1 mouse cellular context compared by ENCODE assay signal in genomic region chr19:3862713-3863112, GRCm38 (mm10).
TF ChIP-seq lines count a peak whose summit lies in the region.

No protein-coding gene starts in this region.

TF ChIP-seq in MEL, 35 proteins besides CTCF, POLR2A, EP300 and RAD21:
- no peak for TF ChIP-seq ETS1 (IDR thresholded peaks at IDR 0.05; ENCODE audit: low read depth, low read length)
- TF ChIP-seq MAX (IDR thresholded peaks at IDR 0.05; ENCODE audit: low read length): no peak
- no peak for TF ChIP-seq CHD1 (IDR thresholded peaks at IDR 0.05; ENCODE audit: low read depth, low read length)
- no peak for TF ChIP-seq CHD2 (IDR thresholded peaks at IDR 0.05; ENCODE audit: low read length)
- no peak for TF ChIP-seq KAT2A (conservative IDR thresholded peaks at IDR 0.05; ENCODE audit: low read depth, low read length)
- no peak for TF ChIP-seq SMC3 (IDR thresholded peaks at IDR 0.05; ENCODE audit: low read depth, low read length)
- no peak for TF ChIP-seq RCOR1 (IDR thresholded peaks at IDR 0.05; ENCODE audit: low read depth, low read length)
- TF ChIP-seq TBP (IDR thresholded peaks at IDR 0.05; ENCODE audit: low read depth, low read length): no peak
- no peak for TF ChIP-seq JUND (IDR thresholded peaks at IDR 0.05; ENCODE audit: low read depth, low read length)
- no peak for TF ChIP-seq NELFE (IDR thresholded peaks at IDR 0.05; ENCODE audit: low read depth, low read length)
- no peak for TF ChIP-seq TAL1 (IDR thresholded peaks at IDR 0.05; ENCODE audit: low read length)
- no peak for TF ChIP-seq ELF1 (IDR thresholded peaks at IDR 0.05; ENCODE audit: low read depth, low read length)
- TF ChIP-seq USF2 (IDR thresholded peaks at IDR 0.05; ENCODE audit: borderline replicate concordance in 1 of 2, insufficient read depth in 1 of 2, low read depth in 1 of 2, low read length in 2 of 2): no peak
- no peak for TF ChIP-seq MYC (IDR thresholded peaks at IDR 0.05; ENCODE audit: low read depth, low read length)
- TF ChIP-seq ZMIZ1 (IDR thresholded peaks at IDR 0.05; ENCODE audit: low read depth, low read length): no peak
- no peak for TF ChIP-seq POLR2AphosphoS2 (IDR thresholded peaks at IDR 0.05; ENCODE audit: low read length)
- no peak for TF ChIP-seq MEF2A (IDR thresholded peaks at IDR 0.05; ENCODE audit: extremely low read depth, insufficient replicate concordance, low read depth, low read length, poor library complexity, severe bottlenecking)
